Mouse (Mus musculus) ES-E14 (cell line): ENCODE data around the gene Itga9. TPM values are rescaled to one million over a fixed set of nuclear protein-coding genes. Genes with fewer than 3 reads are reported as not detected.

Experiments used
- DNase-seq: peaks from one replicate; pipeline ENCODE4 v3.0.0-alpha.2; 2013; ENCODE audit warnings: low read depth, low spot score
- H3K27ac ChIP-seq: 2 replicates; pipeline ENCODE4 v1.5.1; 2012; ENCODE audit warnings: low read depth, mild to moderate bottlenecking, low read length, moderate library complexity, mixed read lengths; ENCODE audit not compliant: poor library complexity, insufficient read depth, severe bottlenecking
- H3K36me3 ChIP-seq: 2 replicates; pipeline ENCODE4 v1.6.1; 2012; ENCODE audit warnings: mild to moderate bottlenecking, low read length, moderate library complexity, mixed read lengths; ENCODE audit not compliant: control insufficient read depth, poor library complexity, insufficient read depth, severe bottlenecking
- H3K4me1 ChIP-seq, 2 experiments: fragments of 150-350 bp in 1 of 2; sonication (generic) in 1 of 2; 2 replicates each; pipeline ENCODE4 v1.6.1; 2012; ENCODE audit warnings: low read length in 2 of 2, mild to moderate bottlenecking in 1 of 2, mixed read lengths in 1 of 2; ENCODE audit not compliant: control insufficient read depth in 2 of 2, insufficient read depth in 2 of 2, poor library complexity in 1 of 2
- H3K4me3 ChIP-seq, 2 experiments: fragments of 150-350 bp in 1 of 2; sonication (generic) in 1 of 2; 2 replicates each; pipeline ENCODE4 v1.5.1; 2012; ENCODE audit warnings: low read length in 2 of 2, low read depth in 1 of 2, mild to moderate bottlenecking in 1 of 2, mixed read lengths in 1 of 2; ENCODE audit not compliant: insufficient read depth in 1 of 2, poor library complexity in 1 of 2, severe bottlenecking in 1 of 2
- H3K9ac ChIP-seq: 2 replicates; pipeline ENCODE4 v1.6.1; 2012; ENCODE audit warnings: low read depth, mild to moderate bottlenecking, low read length, mixed read lengths; ENCODE audit not compliant: poor library complexity, insufficient read depth, severe bottlenecking
- H3K9me3 ChIP-seq: fragments of 150-350 bp; sonication (generic); 2 replicates; pipeline ENCODE4 v1.6.1; 2012; ENCODE audit warnings: low read depth, mild to moderate bottlenecking, low read length; ENCODE audit not compliant: control insufficient read depth, insufficient read depth
- CHD2 ChIP-seq: IDR thresholded peaks from 2 replicates; pipeline ENCODE4 v1.6.1; 2014; ENCODE audit warnings: mild to moderate bottlenecking, low read depth, low read length, inconsistent platforms
- HCFC1 ChIP-seq: IDR thresholded peaks from 2 replicates; pipeline ENCODE4 v1.6.1; 2012; ENCODE audit warnings: low read length, inconsistent platforms, borderline replicate concordance; ENCODE audit not compliant: insufficient read depth
- MAFK ChIP-seq: IDR thresholded peaks from 2 replicates; pipeline ENCODE4 v1.6.1; 2014; ENCODE audit warnings: mild to moderate bottlenecking, low read depth, low read length, inconsistent platforms; ENCODE audit not compliant: insufficient read depth
- ZC3H11A ChIP-seq: IDR thresholded peaks from 2 replicates; pipeline ENCODE4 v1.6.1; 2012; ENCODE audit warnings: low read depth, mild to moderate bottlenecking, inconsistent platforms, low read length, borderline replicate concordance
- ZNF384 ChIP-seq: IDR thresholded peaks from 2 replicates; pipeline ENCODE4 v1.6.1; 2012; ENCODE audit warnings: low read depth, low read length, inconsistent platforms
- in situ Hi-C, 2 experiments: fragments of 600-800 bp; cut with MboI; formaldehyde crosslinking; loops; one replicate each; pipeline ENCODE4 v1.15.1; 2025; ENCODE audit warnings: low sequenced_read_pairs in 2 of 2, inconsistent platforms in 1 of 2; ENCODE audit not compliant: unreplicated experiment in 2 of 2
- total RNA-seq: library from RNA; depleted of rRNA; stranded (reverse); fragments of 300-350 nt; gene quantifications from 2 replicates; pipeline ENCODE4 v1.2.3, GENCODE M21; 2012

Gene Itga9
- total RNA-seq, 1 experiment: 19.7 TPM

DNA sequence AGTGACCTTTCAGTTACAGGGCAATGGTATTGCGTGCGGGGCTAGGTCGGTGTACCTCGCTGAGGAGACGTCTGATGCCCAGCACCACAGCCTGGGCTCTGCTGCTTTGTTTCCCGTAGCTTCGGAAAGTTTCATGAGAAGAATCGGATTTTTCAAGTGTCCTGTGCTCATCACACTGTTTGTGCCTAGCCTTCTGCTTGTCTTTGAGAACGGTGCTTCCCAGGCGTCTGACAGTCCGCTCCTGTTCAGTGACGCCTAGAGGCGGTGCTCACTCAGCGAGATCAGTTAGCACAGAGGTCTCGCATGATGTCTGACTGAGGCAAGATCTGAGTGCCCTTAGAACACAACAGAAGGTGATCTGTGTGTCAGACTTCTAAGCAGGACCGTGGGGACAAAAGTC is 41.8 kb upstream of the Itga9 start:
- no peak for TF ChIP-seq CHD2
- TF ChIP-seq ZC3H11A: no peak
- no peak for TF ChIP-seq HCFC1
- TF ChIP-seq MAFK: no peak
- no peak for TF ChIP-seq ZNF384
- Histone ChIP-seq H3K4me1 (no peaks in the 10 kb centered on the region; a peak in 1 of 4 replicates), H3K36me3 (peaks cover 41% of the 10 kb centered on the region), H3K27ac (no peak overlapping the region), H3K9ac (no peak overlapping the region), H3K9me3 (no peaks in the 10 kb centered on the region), H3K4me3 (no peak overlapping the region)
- in situ Hi-C loops: no loop called here
- no peak for DNase-seq

DNA sequence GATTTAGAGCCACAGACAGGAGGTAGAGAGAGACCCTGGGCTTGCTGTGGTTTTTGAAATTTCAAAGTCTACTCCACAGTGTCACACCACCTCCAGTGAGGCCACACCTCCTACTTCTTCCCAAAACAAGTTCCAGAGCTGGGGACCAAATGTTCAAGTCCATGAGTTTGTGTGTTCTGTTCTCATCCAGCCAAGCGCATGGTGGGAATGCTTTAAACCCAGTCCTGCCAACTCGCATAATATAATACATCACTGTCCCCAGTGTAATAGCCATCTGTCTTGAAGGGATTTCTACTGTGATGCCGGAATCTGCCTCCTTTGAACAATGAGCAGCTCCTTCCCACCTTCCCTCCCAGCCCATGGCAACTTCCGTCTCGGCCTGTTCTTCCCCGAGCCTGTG is 37.2 kb upstream of the Itga9 start:
- no peak overlapping the region for H3K4me3 ChIP-seq
- peaks cover 23% of the 10 kb centered on the region for H3K36me3 ChIP-seq
- DNase-seq: no peak
- no peaks in the 10 kb centered on the region; a peak in 1 of 4 replicates for H3K4me1 ChIP-seq
- TF ChIP-seq ZC3H11A (no peak), ZNF384 (no peak)
- in situ Hi-C loops: no loop called here
- no peak overlapping the region for H3K27ac ChIP-seq
- no peak overlapping the region for H3K9ac ChIP-seq
- H3K9me3 ChIP-seq: no peaks in the 10 kb centered on the region

DNA sequence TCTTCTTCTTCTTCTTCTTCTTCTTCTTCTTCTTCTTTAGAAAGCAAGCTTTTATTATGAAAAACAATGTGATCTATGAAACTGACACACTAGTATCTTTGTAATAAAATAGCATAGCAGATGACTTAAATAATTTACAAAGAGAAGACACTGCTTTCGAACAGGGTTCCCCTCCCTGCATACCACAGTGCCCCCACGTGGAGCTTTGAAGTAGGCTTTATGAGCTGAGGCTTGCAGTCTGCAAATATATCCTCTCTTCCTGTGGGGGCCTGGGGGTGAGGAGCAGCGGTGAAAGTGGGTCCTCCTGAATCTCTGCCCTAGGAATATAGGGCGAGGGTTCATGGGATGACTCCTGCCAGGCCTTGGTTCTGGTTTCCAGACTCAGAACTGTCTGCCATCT is 35.6 kb upstream of the Itga9 start:
- peaks cover 26% of the 10 kb centered on the region for H3K36me3 ChIP-seq
- H3K9ac ChIP-seq: no peak overlapping the region
- no peak for TF ChIP-seq HCFC1
- TF ChIP-seq ZNF384: no peak
- no peak for TF ChIP-seq ZC3H11A
- no peak for TF ChIP-seq CHD2
- no peak for TF ChIP-seq MAFK
- H3K4me1 ChIP-seq: no peaks in the 10 kb centered on the region; a peak in 1 of 4 replicates
- DNase-seq: no peak
- in situ Hi-C loops: no loop called here
- H3K4me3 ChIP-seq: no peak overlapping the region
- H3K9me3 ChIP-seq: no peaks in the 10 kb centered on the region
- no peak overlapping the region for H3K27ac ChIP-seq

DNA sequence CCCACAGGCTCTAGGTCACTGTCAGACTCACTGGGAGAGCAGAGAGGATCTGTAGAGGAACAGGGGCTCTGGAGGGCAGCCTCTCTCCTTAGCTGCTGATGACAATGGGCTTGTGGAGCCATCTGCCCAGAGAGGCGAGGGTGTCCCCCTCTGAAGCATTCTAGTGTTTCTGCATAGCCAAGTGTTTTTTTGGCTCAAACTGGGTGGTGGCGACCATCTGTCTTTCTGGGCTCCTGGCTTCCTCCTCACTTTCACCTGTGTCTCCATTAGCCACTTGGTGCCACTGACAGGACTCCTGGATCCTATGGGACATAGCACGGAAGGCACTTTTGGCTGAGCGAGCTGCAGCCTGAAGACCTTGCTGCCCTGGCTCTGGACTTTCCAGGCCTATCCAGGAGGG is 34.8 kb upstream of the Itga9 start:
- Histone ChIP-seq H3K27ac (no peak overlapping the region), H3K9ac (no peak overlapping the region), H3K4me3 (no peak overlapping the region), H3K4me1 (no peaks in the 10 kb centered on the region), H3K36me3 (peaks cover 26% of the 10 kb centered on the region), H3K9me3 (no peaks in the 10 kb centered on the region)
- DNase-seq: no peak
- TF ChIP-seq ZC3H11A (no peak), MAFK (no peak), CHD2 (no peak), HCFC1 (no peak), ZNF384 (no peak)
- in situ Hi-C loops: no loop called here

DNA sequence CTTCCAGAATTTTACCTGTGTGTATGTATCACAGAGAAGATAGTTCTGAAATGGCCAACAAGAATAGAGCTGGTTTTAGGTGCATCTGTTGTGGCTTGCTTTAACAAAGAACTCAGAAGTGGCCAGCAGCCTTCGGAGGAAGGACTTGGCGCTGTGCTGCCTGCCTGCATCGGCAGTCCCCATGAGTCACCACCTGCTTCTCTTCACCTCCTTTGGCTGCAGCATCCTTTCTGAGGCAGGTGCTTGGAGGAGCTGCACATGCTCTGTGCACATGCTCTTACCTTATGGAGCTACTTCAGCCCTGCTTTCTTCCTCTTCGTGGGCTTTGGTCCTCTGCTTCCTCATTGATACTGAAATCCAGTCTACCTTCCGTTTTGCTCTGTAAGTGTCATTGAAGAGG is 31.6 kb upstream of the Itga9 start:
- no peak for DNase-seq
- peaks cover 23% of the 10 kb centered on the region for H3K36me3 ChIP-seq
- in situ Hi-C loops: loop anchor here in 1 of 2 experiments (25.0 kb wide), 1 partner anchor 337 kb away; no protein-coding TSS in a partner anchor
- H3K9me3 ChIP-seq: no peaks in the 10 kb centered on the region
- H3K27ac ChIP-seq: no peak overlapping the region
- H3K9ac ChIP-seq: no peak overlapping the region
- H3K4me1 ChIP-seq: no peaks in the 10 kb centered on the region
- TF ChIP-seq MAFK (no peak), ZNF384 (no peak)
- no peak overlapping the region for H3K4me3 ChIP-seq
